Mouse (Mus musculus) midbrain, postnatal 0 days (tissue): ENCODE results near the gene Mocs1. TPM values are rescaled to one million over a fixed set of nuclear protein-coding genes. Genes with fewer than 3 reads are reported as not detected.

ENCODE experiments used
- ATAC-seq: fragments of 200-750 bp; cut with Nextera tagmentation; 2 replicates; pipeline ENCODE4 v1.8.0; 2017; ENCODE audit warnings: moderate number of reproducible peaks, mild to moderate bottlenecking, moderate TSS enrichment, moderate library complexity; ENCODE audit not compliant: low FRiP score
- DNase-seq: peaks from one replicate; pipeline ENCODE4 v3.0.0-alpha.2; 2015; ENCODE audit warnings: low spot score
- H3K27ac ChIP-seq: fragments of 300-500 bp; sonication (generic); 2 replicates; pipeline ENCODE4 v1.5.1; 2014; ENCODE audit warnings: low read depth, mild to moderate bottlenecking, low read length, mixed read lengths
- H3K27me3 ChIP-seq: fragments of 300-500 bp; sonication (generic); 2 replicates; pipeline ENCODE4 v1.6.1; 2014; ENCODE audit warnings: low read length, control low read depth, mixed read lengths; ENCODE audit not compliant: insufficient read depth
- H3K36me3 ChIP-seq: fragments of 300-500 bp; sonication (generic); 2 replicates; pipeline ENCODE4 v1.6.1; 2014; ENCODE audit warnings: low read length, control low read depth, mixed read lengths; ENCODE audit not compliant: insufficient read depth
- H3K4me1 ChIP-seq: fragments of 300-500 bp; sonication (generic); 2 replicates; pipeline ENCODE4 v1.6.1; 2014; ENCODE audit warnings: mild to moderate bottlenecking, control low read depth, antibody characterized with exemption, low read length, mixed read lengths; ENCODE audit not compliant: insufficient read depth
- H3K4me2 ChIP-seq: fragments of 300-500 bp; sonication (generic); 2 replicates; pipeline ENCODE4 v1.6.1; 2014; ENCODE audit warnings: low read depth, mild to moderate bottlenecking, low read length, mixed read lengths; ENCODE audit not compliant: poor library complexity, severe bottlenecking
- H3K4me3 ChIP-seq: fragments of 300-500 bp; sonication (generic); 2 replicates; pipeline ENCODE4 v1.5.1; 2014; ENCODE audit warnings: low read depth, mild to moderate bottlenecking, low read length, moderate library complexity
- H3K9ac ChIP-seq: fragments of 300-500 bp; sonication (generic); replicated peaks from 2 replicates; pipeline ENCODE4 v1.6.1; 2014; ENCODE audit warnings: mild to moderate bottlenecking, low read length, moderate library complexity, mixed read lengths; ENCODE audit not compliant: poor library complexity, severe bottlenecking
- H3K9me3 ChIP-seq: fragments of 300-500 bp; sonication (generic); 2 replicates; pipeline ENCODE4 v1.6.1; 2016; ENCODE audit warnings: low read length, control low read depth
- CTCF ChIP-seq: IDR thresholded peaks from 2 replicates; pipeline ENCODE4 v1.5.1; 2016; ENCODE audit warnings: antibody characterized with exemption, mild to moderate bottlenecking
- WGBS: fragments of 180-500 bp; shearing (Covaris S2); extraction: QIAGEN DNeasy Blood & Tissue Kit; methylation state at CpG from one replicate; pipeline ENCODE4 v1.1.7; 2014; 5-methylcytosine and 5-hydroxymethylcytosine counted together
- polyA plus RNA-seq: library from polyadenylated mRNA; unstranded; fragments of >200 nt; fragmentation: Nextera tagmentation; extraction: Ambion mirVana; gene quantifications from 2 replicates; pipeline ENCODE4 v1.2.1, GENCODE M21; 2015
- total RNA-seq: library from RNA; depleted of rRNA; stranded (reverse); fragments of >200 nt; gene quantifications from 2 replicates; pipeline ENCODE4 v1.2.3, GENCODE M21; 2014; rRNA removed

The Mocs1 gene
- total and polyA plus RNA-seq, 2 experiments from 2014 or later: 5.2 to 8.6 TPM

GRCm38 (mm10) chr17:49499635-49500034 is 71.5 kb downstream of the Mocs1 start:
- no peak overlapping the region for H3K27ac ChIP-seq
- 71% methylated on average over 2 of the region's 2 CpGs for WGBS
- no peak overlapping the region for H3K4me3 ChIP-seq
- H3K27me3 ChIP-seq: no peaks in the 10 kb centered on the region
- no peak for TF ChIP-seq CTCF
- no peaks in the 10 kb centered on the region for H3K36me3 ChIP-seq
- no peaks in the 10 kb centered on the region for H3K9me3 ChIP-seq
- no peak overlapping the region for H3K9ac ChIP-seq
- ATAC-seq (no peak), DNase-seq (peak; percentile 52)
- no peaks in the 10 kb centered on the region for H3K4me1 ChIP-seq
- no peak overlapping the region for H3K4me2 ChIP-seq

GRCm38 (mm10) chr17:49500234-49500633 is 72.1 kb downstream of the Mocs1 start:
- Histone ChIP-seq H3K9me3 (no peaks in the 10 kb centered on the region), H3K27ac (no peak overlapping the region), H3K4me3 (no peak overlapping the region), H3K36me3 (no peaks in the 10 kb centered on the region), H3K27me3 (no peaks in the 10 kb centered on the region), H3K4me2 (no peak overlapping the region), H3K4me1 (no peaks in the 10 kb centered on the region), H3K9ac (no peak overlapping the region)
- ATAC-seq (no peak), DNase-seq (no peak)
- TF ChIP-seq CTCF: no peak
- WGBS: 45% methylated on average over 2 of the region's 2 CpGs

- Histone ChIP-seq H3K4me1 (no peaks in the 10 kb centered on the region), H3K4me3 (no peak overlapping the region), H3K4me2 (no peak overlapping the region), H3K36me3 (no peaks in the 10 kb centered on the region), H3K9me3 (no peaks in the 10 kb centered on the region), H3K9ac (no peak overlapping the region), H3K27me3 (no peaks in the 10 kb centered on the region), H3K27ac (no peak overlapping the region)
- DNase-seq (no peak), ATAC-seq (no peak)
- WGBS: 77% methylated on average over 6 of the region's 6 CpGs
- no peak for TF ChIP-seq CTCF
Measured at GRCm38 (mm10) chr17:49503246-49503900, 75.2 kb downstream of the Mocs1 start.

Other genes starting within 250 kb of the Mocs1 start
- 12.5 and 12.9 TPM in 2 replicates for gene Daam2, start 136.0 kb downstream of the Mocs1 start, total RNA-seq
- gene Daam2, start 136.0 kb downstream of the Mocs1 start, polyA plus RNA-seq: 1.4 and 1.7 TPM in 2 replicates
- gene Kif6, start 186.8 kb downstream of the Mocs1 start, total RNA-seq: 2.1 and 2.7 TPM in 2 replicates
- gene Kif6, start 186.8 kb downstream of the Mocs1 start, polyA plus RNA-seq: 1.1 and 1.7 TPM in 2 replicates